Mouse (Mus musculus) adrenal gland, postnatal 4 days (tissue): ENCODE data around the gene Ypel3. TPM values are rescaled to one million over a fixed set of nuclear protein-coding genes. Genes with fewer than 3 reads are reported as not detected.
A peak's percentile ranks its signal among the peaks of the same experiment; 100 is the strongest.
"Not testable (repeated sequence)": the region's sequence is repeated elsewhere in the genome, so short reads cannot be mapped to it uniquely, and the experiment has no call there.

ENCODE experiments used
- DNase-seq, 2 experiments: peaks; one replicate each; pipeline ENCODE4 v3.0.0; 2021 to 2022; ENCODE audit warnings: low spot score in 2 of 2, mixed read lengths in 2 of 2
- long read RNA-seq, 2 experiments: library from polyadenylated mRNA; stranded (forward); transcript quantifications; one replicate each; pipeline ENCODE4 v2.0.0; 2021
- total RNA-seq, 2 experiments: library from RNA; stranded (reverse); gene quantifications; 2 replicates each; pipeline ENCODE4 v1.2.3; 2021

Ypel3 gene
- total RNA-seq = 100 to 1,000 TPM; 112 to 122 TPM
- long read RNA-seq, experiment 1, transcript Ypel3-201 (5 exons, 973 nt) = major isoform, 115 of 132 reads
- long read RNA-seq, experiment 1, transcript Ypel3-203 (4 exons, 1,594 nt) = minor isoform, 5 of 132 reads
- long read RNA-seq, experiment 1, partial matches to known transcripts = 2 of 132 reads
- long read RNA-seq, experiment 1, other reads (novel, unspliced or antisense) = 9 of 132 reads
- long read RNA-seq, experiment 2, transcript Ypel3-201 (5 exons, 973 nt) = major isoform, 85 of 104 reads
- long read RNA-seq, experiment 2, transcript Ypel3-203 (4 exons, 1,594 nt) = minor isoform, 6 of 104 reads
- long read RNA-seq, experiment 2, partial matches to known transcripts = 2 of 104 reads
- long read RNA-seq, experiment 2, other reads (novel, unspliced or antisense) = 11 of 104 reads

- DNase-seq = peak; percentile 89 to 90
Observed at GRCm38 (mm10) chr7:126776598-126777057, at the start of gene Ypel3. Gene Ypel3, plus strand, starts transcription at chr7:126776955.

- not testable (repeated sequence) for DNase-seq
Observed at GRCm38 (mm10) chr7:126730256-126730789, 46.4 kb upstream of the Ypel3 start.

GRCm38 (mm10) chr7:126736122-126736521 is 40.6 kb upstream of the Ypel3 start:
- DNase-seq = no peak

GRCm38 (mm10) chr7:126739551-126739950 is 37.2 kb upstream of the Ypel3 start:
- DNase-seq = no peak

- DNase-seq = no peak
Observed at GRCm38 (mm10) chr7:126740132-126740735, 36.5 kb upstream of the Ypel3 start.

GRCm38 (mm10) chr7:126740977-126741376 is 35.8 kb upstream of the Ypel3 start:
- DNase-seq = no peak

- no peak for DNase-seq
Observed at GRCm38 (mm10) chr7:126741452-126741851, 35.3 kb upstream of the Ypel3 start.

- DNase-seq = no peak
Observed at GRCm38 (mm10) chr7:126741964-126742482, 34.7 kb upstream of the Ypel3 start.

- no peak for DNase-seq
Observed at GRCm38 (mm10) chr7:126746066-126746465, 30.7 kb upstream of the Ypel3 start.

- no peak for DNase-seq
Observed at GRCm38 (mm10) chr7:126746798-126747197, 30.0 kb upstream of the Ypel3 start.

- DNase-seq = no peak
Observed at GRCm38 (mm10) chr7:126748824-126749223, 27.9 kb upstream of the Ypel3 start.

- no peak for DNase-seq
Observed at GRCm38 (mm10) chr7:126749582-126750343, 27.0 kb upstream of the Ypel3 start.

GRCm38 (mm10) chr7:126754866-126755265 is 21.9 kb upstream of the Ypel3 start:
- DNase-seq = peak in 1 of 2 experiments; percentile 60

- DNase-seq = no peak
Observed at GRCm38 (mm10) chr7:126758539-126758938, 18.2 kb upstream of the Ypel3 start.

- DNase-seq = peak; percentile 76 to 77
Observed at GRCm38 (mm10) chr7:126759050-126759671, 17.6 kb upstream of the Ypel3 start, which contains the start of gene Mapk3. Gene Mapk3, plus strand, starts transcription at chr7:126759601.

- no peak for DNase-seq
Observed at GRCm38 (mm10) chr7:126759672-126760390, 16.9 kb upstream of the Ypel3 start.

GRCm38 (mm10) chr7:126760391-126760802 is 16.4 kb upstream of the Ypel3 start:
- no peak for DNase-seq

GRCm38 (mm10) chr7:126760956-126761355 is 15.8 kb upstream of the Ypel3 start:
- DNase-seq = no peak

GRCm38 (mm10) chr7:126761529-126762067 is 15.2 kb upstream of the Ypel3 start:
- DNase-seq = no peak
